Mouse (Mus musculus) heart, embryonic 15.5 days (tissue): ENCODE data around the gene Gm32802. TPM values are rescaled to one million over a fixed set of nuclear protein-coding genes. Genes with fewer than 3 reads are reported as not detected.
"Not testable (repeated sequence)": the region's sequence is repeated elsewhere in the genome, so short reads cannot be mapped to it uniquely, and the experiment has no call there.

Experiments
- ATAC-seq: fragments of 200-750 bp; cut with Nextera tagmentation; replicated peaks from 2 replicates; pipeline ENCODE4 v1.8.0; 2017; ENCODE audit warnings: low read depth, moderate TSS enrichment; ENCODE audit not compliant: insufficient number of reproducible peaks, insufficient read depth, low FRiP score
- H3K27ac ChIP-seq: fragments of 300-500 bp; sonication (generic); 2 replicates; pipeline ENCODE4 v1.5.1; 2015; ENCODE audit warnings: mild to moderate bottlenecking, inconsistent platforms
- H3K27me3 ChIP-seq: fragments of 300-500 bp; sonication (generic); 2 replicates; pipeline ENCODE4 v1.6.1; 2015; ENCODE audit warnings: inconsistent platforms
- H3K36me3 ChIP-seq: fragments of 300-500 bp; sonication (generic); 2 replicates; pipeline ENCODE4 v1.6.1; 2015; ENCODE audit warnings: mild to moderate bottlenecking, inconsistent platforms
- H3K4me1 ChIP-seq: fragments of 300-500 bp; sonication (generic); replicated peaks from 2 replicates; pipeline ENCODE4 v1.6.1; 2015; ENCODE audit warnings: inconsistent platforms
- H3K4me2 ChIP-seq: fragments of 300-500 bp; sonication (generic); 2 replicates; pipeline ENCODE4 v1.6.1; 2015; ENCODE audit warnings: inconsistent platforms, mild to moderate bottlenecking, moderate library complexity
- H3K4me3 ChIP-seq: fragments of 300-500 bp; sonication (generic); 2 replicates; pipeline ENCODE4 v1.5.1; 2015; ENCODE audit warnings: mild to moderate bottlenecking, inconsistent platforms
- H3K9ac ChIP-seq: fragments of 300-500 bp; sonication (generic); 2 replicates; pipeline ENCODE4 v1.6.1; 2015; ENCODE audit warnings: mild to moderate bottlenecking, inconsistent platforms
- H3K9me3 ChIP-seq: fragments of 300-500 bp; sonication (generic); replicated peaks from 2 replicates; pipeline ENCODE4 v1.6.1; 2016; ENCODE audit warnings: inconsistent platforms
- WGBS: fragments of 180-500 bp; shearing (Covaris S2); methylation state at CpG from one replicate; pipeline ENCODE4 v1.1.7; 2015; ENCODE audit warnings: mixed read lengths; 5-methylcytosine and 5-hydroxymethylcytosine counted together
- polyA plus RNA-seq: library from polyadenylated mRNA; unstranded; fragments of >200 nt; fragmentation: Nextera tagmentation; extraction: Ambion mirVana; gene quantifications from 2 replicates; pipeline ENCODE4 v1.2.1, GENCODE M21; 2015

The Gm32802 gene
- polyA plus RNA-seq, 1 experiment from 2014 or later: not detected

DNA sequence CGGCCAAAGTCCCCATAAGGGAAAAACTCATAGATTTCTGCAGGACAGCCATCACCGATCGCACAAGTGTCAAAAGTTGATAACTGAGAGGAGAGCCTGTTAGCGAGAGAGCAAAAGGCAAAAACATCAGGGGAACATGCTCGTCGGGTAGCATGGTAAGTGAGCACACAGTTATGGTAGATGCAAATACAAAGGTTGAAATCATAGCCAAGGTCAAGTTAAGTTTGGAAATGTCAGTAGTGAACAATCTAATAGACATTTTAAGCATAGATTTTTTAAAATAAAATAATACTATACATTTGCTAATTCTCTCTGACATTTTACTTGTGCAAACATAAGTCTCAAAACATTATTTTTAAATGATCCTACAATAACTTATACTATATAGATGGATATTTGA, 36.5 kb downstream of the Gm32802 start, which contains the start of gene Iltifb:
Gene Iltifb (minus strand): TSS at position 101 of the 400 bp plus-strand sequence.
- 82% methylated on average over 6 of the region's 6 CpGs for WGBS
- Histone ChIP-seq H3K9ac (no peak within 1 kb of the TSS), H3K4me2 (no peak within 1 kb of the TSS), H3K36me3 (no peaks in the 10 kb centered on the region), H3K27me3 (no peaks in the 10 kb centered on the region), H3K27ac (no peak within 1 kb of the TSS), H3K4me3 (no peak within 1 kb of the TSS), H3K4me1 (no peaks in the 10 kb centered on the region), H3K9me3 (no peaks in the 10 kb centered on the region)
- ATAC-seq: no peak

DNA sequence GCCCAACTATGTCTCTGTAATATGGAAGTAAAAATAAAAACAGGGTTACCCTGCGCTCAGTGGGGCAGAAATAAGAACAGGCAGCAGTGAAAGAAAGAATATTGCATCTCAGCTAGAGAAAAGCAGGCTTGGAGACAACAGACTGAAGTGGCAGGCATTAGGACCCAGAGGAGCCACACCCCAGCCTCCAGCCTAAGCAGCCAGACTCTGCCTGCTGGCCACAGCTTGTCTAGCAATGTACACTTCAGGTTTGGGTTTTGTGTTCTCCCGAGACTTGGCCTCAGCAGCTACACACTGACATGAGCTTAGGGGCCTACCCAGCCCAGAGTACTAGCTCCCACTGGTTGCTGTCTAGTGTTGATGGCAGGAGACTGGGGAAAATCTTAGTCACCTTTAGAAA, 43.6 kb downstream of the Gm32802 start:
- not testable (repeated sequence) for H3K27ac ChIP-seq, ATAC-seq, H3K9ac ChIP-seq, H3K4me2 ChIP-seq, H3K27me3 ChIP-seq, H3K36me3 ChIP-seq, H3K4me1 ChIP-seq, H3K4me3 ChIP-seq, H3K9me3 ChIP-seq
- 49% methylated on average over 2 of the region's 2 CpGs for WGBS

Other genes starting within 250 kb of the Gm32802 start
- gene Mdm1, start 116.9 kb upstream of the Gm32802 start, polyA plus RNA-seq: 13.6 and 14.4 TPM in 2 replicates
- not detected in 2 replicates for gene Il22, start 53.7 kb upstream of the Gm32802 start, polyA plus RNA-seq
- not detected in 2 replicates for gene Gm32717, start 17.9 kb upstream of the Gm32802 start, polyA plus RNA-seq
- not detected in 2 replicates for gene Iltifb, start 36.4 kb downstream of the Gm32802 start, polyA plus RNA-seq
- not detected in 2 replicates for gene Gm9040, start 68.3 kb downstream of the Gm32802 start, polyA plus RNA-seq
- not detected in 2 replicates for gene Gm9044, start 73.7 kb downstream of the Gm32802 start, polyA plus RNA-seq
- gene Gm9045, start 79.1 kb downstream of the Gm32802 start, polyA plus RNA-seq: 0.08 and 0.15 TPM in 2 replicates
- not detected in 2 replicates for gene Gm9046, start 84.6 kb downstream of the Gm32802 start, polyA plus RNA-seq
- gene Gm9048, start 90.0 kb downstream of the Gm32802 start, polyA plus RNA-seq: not detected in 2 replicates
- gene Gm9049, start 95.4 kb downstream of the Gm32802 start, polyA plus RNA-seq: 0.08 and 0.15 TPM in 2 replicates
- gene Ifng, start 182.4 kb downstream of the Gm32802 start, polyA plus RNA-seq: 0.11 TPM in 1 of 2 replicates, not detected in the other